Mouse (Mus musculus) CH12.LX (cell line): ENCODE measurements around the gene Arl1. TPM values are rescaled to one million over a fixed set of nuclear protein-coding genes. Genes with fewer than 3 reads are reported as not detected.

Source experiments
- DNase-seq: peaks from one replicate; pipeline ENCODE4 v3.0.0-alpha.2; 2013; ENCODE audit errors: extremely low read depth
- H3K27ac ChIP-seq: 2 replicates; pipeline ENCODE4 v1.5.1; 2012; ENCODE audit warnings: low read depth, mild to moderate bottlenecking, control low read depth, moderate library complexity; ENCODE audit not compliant: insufficient read depth
- H3K27me3 ChIP-seq: replicated peaks from 2 replicates; pipeline ENCODE3; 2012; ENCODE audit warnings: inconsistent platforms
- H3K36me3 ChIP-seq, 2 experiments: replicated peaks in 1 of 2; 2 replicates each; pipeline versions ENCODE3 to v1.6.1; 2012; ENCODE audit warnings: inconsistent platforms in 1 of 2, low read length in 1 of 2, mild to moderate bottlenecking in 1 of 2, mixed read lengths in 1 of 2, moderate library complexity in 1 of 2; ENCODE audit not compliant: control insufficient read depth in 1 of 2, insufficient read depth in 1 of 2
- H3K4me1 ChIP-seq, 2 experiments: 2 replicates each; pipeline ENCODE4 v1.6.1; 2012; ENCODE audit warnings: inconsistent platforms in 1 of 2, moderate library complexity in 1 of 2; ENCODE audit not compliant: insufficient read depth in 2 of 2, control insufficient read depth in 1 of 2
- H3K4me2 ChIP-seq: 2 replicates; pipeline ENCODE4 v1.6.1; 2012; ENCODE audit warnings: low read depth, mild to moderate bottlenecking, control low read depth; ENCODE audit not compliant: poor library complexity, insufficient read depth, severe bottlenecking
- H3K4me3 ChIP-seq, 3 experiments: fragments of 150-350 bp in 1 of 3; sonication (generic) in 1 of 3; replicated peaks in 1 of 3; 2 replicates each; pipeline versions ENCODE3 to v1.5.1; 2011 to 2012; ENCODE audit warnings: low read depth in 2 of 3, low read length in 2 of 3, mild to moderate bottlenecking in 2 of 3, moderate library complexity in 2 of 3, control low read depth in 1 of 3, improper control_type of control experiment in 1 of 3, inconsistent platforms in 1 of 3, mixed read lengths in 1 of 3; ENCODE audit not compliant: poor library complexity in 1 of 3
- H3K79me2 ChIP-seq: replicated peaks from 2 replicates; pipeline ENCODE4 v1.6.1; 2012; ENCODE audit warnings: mild to moderate bottlenecking, moderate library complexity; ENCODE audit not compliant: control insufficient read depth, poor library complexity, insufficient read depth, severe bottlenecking; ENCODE audit errors: extremely low read depth
- H3K9ac ChIP-seq: 2 replicates; pipeline ENCODE4 v1.6.1; 2012; ENCODE audit warnings: low read depth, mild to moderate bottlenecking, control low read depth, moderate library complexity; ENCODE audit not compliant: insufficient read depth
- H3K9me3 ChIP-seq: replicated peaks from 2 replicates; pipeline ENCODE3; 2012; ENCODE audit warnings: low read length, inconsistent platforms, mixed read lengths
- BHLHE40 ChIP-seq: IDR thresholded peaks from 2 replicates; pipeline ENCODE4 v1.6.1; 2011; ENCODE audit warnings: mild to moderate bottlenecking, low read depth, low read length, improper control_type of control experiment
- E2F4 ChIP-seq: IDR thresholded peaks from 2 replicates; pipeline ENCODE4 v1.6.1; 2011; ENCODE audit warnings: low read depth, low read length, improper control_type of control experiment; ENCODE audit not compliant: insufficient replicate concordance
- MAFK ChIP-seq: IDR thresholded peaks from 2 replicates; pipeline ENCODE4 v1.6.1; 2011; ENCODE audit warnings: low read length, improper control_type of control experiment; ENCODE audit not compliant: insufficient replicate concordance
- MYC ChIP-seq: IDR thresholded peaks from 2 replicates; pipeline ENCODE4 v1.6.1; 2011; ENCODE audit warnings: low read depth, mild to moderate bottlenecking, improper control_type of control experiment, low read length
- SMC3 ChIP-seq: IDR thresholded peaks from 2 replicates; pipeline ENCODE4 v1.6.1; 2011; ENCODE audit warnings: low read depth, low read length, improper control_type of control experiment
- TCF12 ChIP-seq: IDR thresholded peaks from 2 replicates; pipeline ENCODE4 v1.6.1; 2014; ENCODE audit warnings: low read depth, mild to moderate bottlenecking, inconsistent platforms, low read length, improper control_type of control experiment
- ZMIZ1 ChIP-seq: IDR thresholded peaks from 2 replicates; pipeline ENCODE4 v1.6.1; 2012; ENCODE audit warnings: low read depth, mild to moderate bottlenecking, inconsistent platforms, low read length, improper control_type of control experiment
- dilution Hi-C: fragments of 300-500 bp; cut with MboI; formaldehyde crosslinking; loops from 2 replicates; pipeline ENCODE4 v1.14.3; 2020; ENCODE audit warnings: low sequenced_read_pairs; ENCODE audit not compliant: extremely low pct_unique_long_range_greater_than_20kb, extremely low pct_ligation_motif_present
- in situ Hi-C: fragments of 300-500 bp; cut with MboI; formaldehyde crosslinking; loops from 3 replicates; pipeline ENCODE4 v1.14.3; 2019; ENCODE audit warnings: low sequenced_read_pairs, low pct_ligation_motif_present, low pct_unique_long_range_greater_than_20kb, mixed read lengths
- polyA plus RNA-seq: library from polyadenylated mRNA; unstranded; fragments of >175 nt; gene quantifications from 2 replicates; pipeline ENCODE4 v1.2.1, GENCODE M21; 2012; ENCODE audit warnings: low read depth; ENCODE audit not compliant: insufficient read length
- total RNA-seq, 2 experiments: library from RNA; depleted of rRNA; stranded (reverse); fragments of 300-350 nt in 1 of 2; fragments of >200 nt in 1 of 2; gene quantifications; 2 replicates each; pipeline ENCODE4 v1.2.3; 2012 to 2014

Arl1 gene
- total and polyA plus RNA-seq, 3 experiments: 48.9 to 143 (median 94.0) TPM

DNA sequence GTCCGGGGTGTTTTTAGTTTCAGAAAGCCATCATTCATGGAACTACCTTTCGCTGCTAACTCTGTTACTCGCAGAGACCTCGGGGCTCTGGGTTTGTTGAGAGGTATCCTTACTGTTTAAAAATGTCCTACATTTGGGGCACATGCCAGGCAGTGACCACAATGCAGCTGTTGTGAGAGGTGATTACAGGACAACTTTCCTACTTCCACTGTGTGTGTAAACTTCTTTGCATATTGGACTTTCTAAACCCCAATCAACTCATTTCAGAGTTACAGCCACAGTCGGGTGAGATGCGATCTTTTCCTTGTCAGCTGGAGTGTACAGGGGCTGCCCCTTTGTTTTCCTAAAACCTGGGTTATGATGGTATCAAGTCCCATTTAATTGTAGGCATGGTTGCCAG is 15.0 kb upstream of the Arl1 start:
- Histone ChIP-seq H3K4me2 (no peak overlapping the region), H3K9me3 (no peaks in the 10 kb centered on the region), H3K9ac (no peak overlapping the region), H3K36me3 (no peaks in the 10 kb centered on the region), H3K4me3 (no peak overlapping the region), H3K4me1 (peaks cover 3 to 27% of the 10 kb centered on the region in 2 experiments; a peak in 3 of 4 replicates), H3K27me3 (no peaks in the 10 kb centered on the region), H3K79me2 (no peaks in the 10 kb centered on the region), H3K27ac (no peak overlapping the region)
- in situ Hi-C loops: no loop called here
- no peak for DNase-seq
- dilution Hi-C loops: no loop called here
- TF ChIP-seq MAFK (no peak), BHLHE40 (peak; percentile 74)

DNA sequence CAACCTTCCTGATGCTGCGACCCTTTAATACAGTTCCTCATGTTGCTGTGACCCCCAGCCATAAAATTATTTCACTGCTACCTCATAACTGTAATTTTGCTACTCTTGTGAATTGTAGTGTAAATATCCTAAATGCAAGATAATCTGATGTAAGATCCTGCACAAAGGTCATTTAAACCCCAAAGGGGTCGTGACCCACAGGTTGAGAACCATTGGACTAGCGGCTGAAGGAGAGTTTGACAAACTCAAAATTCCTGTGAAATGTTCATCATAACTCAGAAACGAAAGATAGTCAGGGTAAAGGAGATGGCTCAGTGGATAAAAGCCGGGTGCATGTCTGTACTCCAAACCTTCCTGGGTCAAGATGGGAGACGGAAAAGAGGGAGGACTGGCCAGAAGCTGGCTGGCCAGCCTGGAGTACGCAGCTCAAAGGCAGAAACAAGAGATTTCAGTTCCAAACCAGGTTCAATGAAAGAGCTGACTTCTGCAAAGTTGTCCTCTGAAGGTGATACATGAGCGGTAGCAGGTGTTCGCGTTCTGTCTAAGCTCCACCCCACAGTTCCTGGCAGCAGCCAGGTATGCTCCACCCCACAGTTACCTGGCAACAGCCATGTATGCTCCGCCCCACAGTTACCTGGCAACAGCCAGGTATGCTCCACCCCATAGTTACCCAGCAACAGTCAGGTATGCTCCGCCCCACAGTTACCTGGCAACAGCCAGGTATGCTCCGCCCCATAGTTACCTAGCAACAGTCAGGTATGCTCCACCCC is 13.5 kb upstream of the Arl1 start:
- Histone ChIP-seq H3K4me3 (no peak overlapping the region), H3K27ac (no peak overlapping the region), H3K36me3 (no peaks in the 10 kb centered on the region), H3K4me1 (peaks cover 3 to 21% of the 10 kb centered on the region in 2 experiments; a peak in 3 of 4 replicates), H3K9ac (no peak overlapping the region), H3K4me2 (no peak overlapping the region), H3K79me2 (no peaks in the 10 kb centered on the region), H3K27me3 (no peaks in the 10 kb centered on the region), H3K9me3 (no peaks in the 10 kb centered on the region)
- no peak for TF ChIP-seq ZMIZ1
- no peak for TF ChIP-seq MYC
- in situ Hi-C loops (no loop called here), dilution Hi-C loops (no loop called here)
- no peak for DNase-seq

DNA sequence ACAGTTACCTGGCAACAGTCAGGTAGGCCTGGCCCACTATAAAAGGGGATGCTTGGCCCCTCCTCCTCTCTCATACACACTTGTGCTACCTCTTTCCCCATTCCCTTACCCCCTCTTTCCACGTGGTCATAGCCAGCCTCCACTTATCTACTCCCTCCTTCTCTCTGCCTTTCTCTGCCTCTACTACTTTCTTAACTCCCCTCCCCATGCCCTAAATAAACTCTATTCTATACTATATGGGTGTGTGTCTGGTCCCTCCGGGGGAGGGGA is 13.0 kb upstream of the Arl1 start:
- no peak overlapping the region for H3K27ac ChIP-seq
- H3K4me1 ChIP-seq: peaks cover 2 to 16% of the 10 kb centered on the region in 2 experiments; a peak in 3 of 4 replicates
- no peak overlapping the region for H3K4me3 ChIP-seq
- DNase-seq: no peak
- dilution Hi-C loops: no loop called here
- H3K4me2 ChIP-seq: no peak overlapping the region
- TF ChIP-seq TCF12 (no peak), E2F4 (no peak), SMC3 (no peak)
- no peaks in the 10 kb centered on the region for H3K27me3 ChIP-seq
- no peak overlapping the region for H3K9ac ChIP-seq
- in situ Hi-C loops: no loop called here
- no peaks in the 10 kb centered on the region for H3K9me3 ChIP-seq
- no peaks in the 10 kb centered on the region for H3K36me3 ChIP-seq
- no peaks in the 10 kb centered on the region for H3K79me2 ChIP-seq
